Mouse (Mus musculus) heart, embryonic 10.5 days (tissue): Measurements from ENCODE around the gene Mak. TPM values are rescaled to one million over a fixed set of nuclear protein-coding genes. Genes with fewer than 3 reads are reported as not detected.

Experiments
- DNase-seq: peaks from one replicate; pipeline ENCODE4 v3.0.0-alpha.2; 2017; ENCODE audit warnings: low spot score
- H3K27ac ChIP-seq: fragments of 300-500 bp; sonication (generic); 2 replicates; pipeline ENCODE4 v1.5.1; 2016; ENCODE audit warnings: mild to moderate bottlenecking
- H3K27me3 ChIP-seq: fragments of 300-500 bp; sonication (generic); 2 replicates; pipeline ENCODE4 v1.6.1; 2016; ENCODE audit warnings: mild to moderate bottlenecking; ENCODE audit not compliant: poor library complexity, insufficient read depth, severe bottlenecking
- H3K36me3 ChIP-seq: fragments of 300-500 bp; sonication (generic); 2 replicates; pipeline ENCODE4 v1.6.1; 2016; ENCODE audit warnings: mild to moderate bottlenecking, moderate library complexity
- H3K4me1 ChIP-seq: fragments of 300-500 bp; sonication (generic); 2 replicates; pipeline ENCODE4 v1.6.1; 2016; ENCODE audit warnings: mild to moderate bottlenecking
- H3K4me3 ChIP-seq: fragments of 300-500 bp; sonication (generic); 2 replicates; pipeline ENCODE4 v1.5.1; 2016; ENCODE audit warnings: mild to moderate bottlenecking, moderate library complexity
- H3K9me3 ChIP-seq: fragments of 300-500 bp; sonication (generic); 2 replicates; pipeline ENCODE4 v1.6.1; 2016; ENCODE audit warnings: mild to moderate bottlenecking, moderate library complexity
- WGBS: fragments of 180-500 bp; shearing (Covaris S2); methylation state at CpG from one replicate; pipeline ENCODE4 v1.1.7; 2016; 5-methylcytosine and 5-hydroxymethylcytosine counted together
- polyA plus RNA-seq: library from polyadenylated mRNA; unstranded; fragments of >200 nt; fragmentation: Nextera tagmentation; extraction: Ambion mirVana; gene quantifications from 2 replicates; pipeline ENCODE4 v1.2.1, GENCODE M21; 2016

The Mak gene
- polyA plus RNA-seq, 1 experiment from 2014 or later, result 0.53 TPM

DNA sequence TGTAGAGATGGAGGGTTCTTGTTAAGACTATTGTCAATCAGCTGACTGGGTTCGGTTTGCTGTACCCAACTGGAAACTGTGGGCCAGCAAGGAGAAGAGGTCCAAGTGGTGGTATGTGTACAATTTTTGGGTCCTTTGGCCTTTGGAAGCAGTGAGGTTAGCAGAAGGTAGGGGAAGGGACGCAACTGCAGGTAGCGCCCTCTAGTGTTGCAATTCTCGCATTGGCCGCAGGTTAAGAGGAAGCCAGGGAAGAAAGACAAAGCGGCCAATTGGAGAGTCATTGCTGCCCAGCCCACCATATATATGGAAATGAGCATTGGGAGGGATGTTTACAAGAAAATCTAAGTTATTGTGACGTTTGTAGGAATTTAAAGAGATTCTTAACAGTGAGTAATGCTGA lies 101.9 kb downstream of the Mak start:
- Histone ChIP-seq H3K4me1 (no peaks in the 10 kb centered on the region), H3K27ac (no peak overlapping the region), H3K9me3 (no peaks in the 10 kb centered on the region), H3K36me3 (no peaks in the 10 kb centered on the region), H3K27me3 (no peaks in the 10 kb centered on the region), H3K4me3 (no peak overlapping the region)
- WGBS, result 21% methylated on average over 7 of the region's 7 CpGs
- peak; percentile 76 for DNase-seq

Other genes with a start within 250 kb of the Mak start
- gene Gcnt2, start 220.0 kb downstream of the Mak start, polyA plus RNA-seq, result 2.7 and 3.5 TPM in 2 replicates
- gene Pak1ip1, start 78.7 kb downstream of the Mak start, polyA plus RNA-seq, result 66.1 and 72.1 TPM in 2 replicates
- gene Tmem14c, start 63.4 kb downstream of the Mak start, polyA plus RNA-seq, result 322 and 328 TPM in 2 replicates
- gene Gcm2, start 31.3 kb upstream of the Mak start, polyA plus RNA-seq, result 0.06 and 0.09 TPM in 2 replicates
- not detected in 2 replicates for gene Sycp2l, start 34.6 kb upstream of the Mak start, polyA plus RNA-seq
- gene Elovl2, start 140.7 kb upstream of the Mak start, polyA plus RNA-seq, result 4.1 and 15.5 TPM in 2 replicates
- gene Smim13, start 170.1 kb upstream of the Mak start, polyA plus RNA-seq, result 11.4 TPM in 2 replicates
- not detected in 2 replicates for gene Gm17364, start 194.3 kb upstream of the Mak start, polyA plus RNA-seq